1 mouse cellular context compared by ENCODE assay signal in the genomic region with DNA sequence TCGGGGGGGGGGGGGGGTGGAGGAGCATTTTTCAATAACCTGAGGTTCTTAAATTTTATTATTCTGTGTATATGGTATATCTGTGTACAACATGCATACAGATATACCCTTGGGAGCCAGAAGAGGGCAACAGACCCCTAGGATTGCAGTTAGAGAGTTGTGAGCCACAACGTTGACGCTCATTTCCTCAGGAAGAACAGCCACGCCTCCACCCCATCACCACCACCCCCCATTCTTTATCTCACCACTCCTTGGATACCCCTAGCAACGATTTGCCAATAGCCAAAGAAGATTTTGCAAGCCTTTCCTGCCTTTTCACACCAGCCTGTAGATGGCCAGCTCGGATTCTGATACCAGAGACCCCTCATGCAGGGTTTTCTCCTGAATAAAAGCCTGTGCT.
TF ChIP-seq lines count a peak whose summit lies in the region.

No protein-coding gene starts in this region.

TF ChIP-seq in CH12.LX, 34 proteins besides CTCF, POLR2A, EP300 and RAD21 (continued from another document):
- TF ChIP-seq HCFC1 (IDR thresholded peaks at IDR 0.05; ENCODE audit: low read depth, low read length) (0 out of 2 replicates have a peak, but pooled peaks have one; percentile 15), SMC3 (IDR thresholded peaks at IDR 0.05; ENCODE audit: low read depth, low read length) (peak; percentile 75), MEF2A (IDR thresholded peaks at IDR 0.05; ENCODE audit: borderline replicate concordance, low read depth, low read length) (no peak; the same call in 1 of the 2 replicates), MXI1 (IDR thresholded peaks at IDR 0.05; ENCODE audit: low read depth, low read length) (peak; percentile 65), USF2 (conservative IDR thresholded peaks at IDR 0.05; ENCODE audit: low read depth, low read length) (no peak), BHLHE40 (IDR thresholded peaks at IDR 0.05; ENCODE audit: low read depth, low read length) (no peak), MYC (IDR thresholded peaks at IDR 0.05; ENCODE audit: low read depth, low read length) (peak; percentile 68; the same call in 1 of the 2 replicates), UBTF (IDR thresholded peaks at IDR 0.05; ENCODE audit: low read depth, low read length) (no peak), IRF4 (IDR thresholded peaks at IDR 0.05; ENCODE audit: low read depth, low read length) (peak; percentile 34; the same call in 1 of the 2 replicates), MAZ (IDR thresholded peaks at IDR 0.05; ENCODE audit: low read depth, low read length) (peak; percentile 45; the same call in 1 of the 2 replicates), CHD1 (IDR thresholded peaks at IDR 0.05; ENCODE audit: low read depth, low read length) (no peak)
